Mouse (Mus musculus) lung, adult 2 months (tissue): ENCODE results near the gene Tmem176a.

Experiments
- CTCF ChIP-seq: fragments of 200-500 bp; IDR thresholded peaks from 2 replicates; pipeline ENCODE4 v1.5.1; 2011; ENCODE audit warnings: mild to moderate bottlenecking, low read length, control low read depth; ENCODE audit not compliant: insufficient read depth
- POLR2A ChIP-seq: fragments of 200-500 bp; IDR thresholded peaks from 2 replicates; pipeline ENCODE4 v1.6.1; 2011; ENCODE audit warnings: low read depth, mild to moderate bottlenecking, control low read depth, low read length, borderline replicate concordance; ENCODE audit errors: extremely low read depth

GRCm38 (mm10) chr6:48895941-48896340 is 55.2 kb downstream of the Tmem176a start:
- TF ChIP-seq POLR2A: no peak
- TF ChIP-seq CTCF: no peak
